ENCODE assay signal across 15 mouse cellular contexts in genomic region chr3:148004006-148004405, GRCm38 (mm10).
A peak's percentile ranks its signal among the peaks of the same experiment; 100 is the strongest.
DNase-seq lines count a peak whose midpoint lies in the region; ATAC-seq and TF ChIP-seq lines count a peak whose summit lies in the region.
"Had no signal": no experiment of that assay in that cellular context is flagged by ENCODE, and none has a peak within 500 bp of the region (broad histone marks: within the 10 kb centered on the region; RNA-seq: fewer than 3 reads in every experiment).

No protein-coding gene starts in this region.

- H3K27me3 ChIP-seq in heart, postnatal 0 days (ENCODE audit: control insufficient read depth, insufficient read depth, low read length): no peaks in the 10 kb centered on the region
- no peaks in the 10 kb centered on the region for H3K27me3 ChIP-seq in lung, embryonic 14.5 days (ENCODE audit: insufficient read depth, low read length)

- H3K27ac ChIP-seq in heart, postnatal 0 days (ENCODE audit: low read depth): no peak overlapping the region
- H3K27ac ChIP-seq in lung, embryonic 14.5 days (ENCODE audit: low read depth): no peak overlapping the region

- DNase-seq in heart, postnatal 0 days (ENCODE audit: low spot score): no peak
- no peak for DNase-seq in heart, adult 18-20 months
- DNase-seq in lung, embryonic 14.5 days: no peak
- no peak for DNase-seq in lung, adult 18-20 months
- peak; percentile 2 for DNase-seq in c-Kit-positive CD71-negative TER-119-negative erythroid progenitor cells, embryonic 14.5 days (ENCODE audit: low read depth)
- DNase-seq in retina, postnatal 1 day: peak; percentile 15
- no peak for DNase-seq in cerebellum, postnatal 14 days
- no peak for DNase-seq in spleen, postnatal 10 days (ENCODE audit: low spot score in 2 of 2)
- DNase-seq: cerebellum, adult 18-20 months; gastrocnemius, postnatal 14 days; heart, postnatal 14 days; lung, postnatal 10 days; thymus, postnatal 36 days had no signal

- H3K4me1 ChIP-seq in heart, postnatal 0 days (ENCODE audit: control insufficient read depth, insufficient read depth): no peaks in the 10 kb centered on the region
- 0 out of 2 replicates have a peak, but pooled peaks cover 1% of the 10 kb centered on the region for H3K4me1 ChIP-seq in lung, embryonic 14.5 days (ENCODE audit: insufficient read depth)

- H3K4me2 ChIP-seq in heart, postnatal 0 days (ENCODE audit: low read depth, low read length): no peak overlapping the region
- H3K4me2 ChIP-seq in lung, embryonic 14.5 days: no peak overlapping the region

- H3K9me3 ChIP-seq in heart, postnatal 0 days (replicated peaks; ENCODE audit: control insufficient read depth, low read length): no peaks in the 10 kb centered on the region
- H3K9me3 ChIP-seq in lung, embryonic 14.5 days (ENCODE audit: low read depth, low read length): no peaks in the 10 kb centered on the region

- peak; percentile 43 for TF ChIP-seq CTCF in heart, postnatal 0 days (IDR thresholded peaks at IDR 0.05; ENCODE audit: low read depth)
- peak; percentile 57 for TF ChIP-seq CTCF in lung, embryonic 14.5 days (IDR thresholded peaks at IDR 0.05; ENCODE audit: low read depth)

- no peak for TF ChIP-seq EP300 in heart, postnatal 0 days (IDR thresholded peaks at IDR 0.05; ENCODE audit: low read depth)

- 59% methylated on average over 3 of the region's 3 CpGs for WGBS in heart, postnatal 0 days
- WGBS in lung, embryonic 14.5 days: 59% methylated on average over 3 of the region's 3 CpGs

- no peak for ATAC-seq in heart, postnatal 0 days (ENCODE audit: insufficient read depth, low read depth)
- no peak for ATAC-seq in lung, embryonic 14.5 days (ENCODE audit: insufficient read depth)

- H3K4me3 ChIP-seq in heart, postnatal 0 days (ENCODE audit: low read depth, low read length): no peak overlapping the region
- no peak overlapping the region for H3K4me3 ChIP-seq in lung, embryonic 14.5 days (ENCODE audit: low read depth, low read length)
- H3K4me3 ChIP-seq: erythroblast, embryonic 14.5 days; myocyte had no signal

- no peaks in the 10 kb centered on the region for H3K36me3 ChIP-seq in heart, postnatal 0 days (replicated peaks; ENCODE audit: control insufficient read depth, insufficient read depth, low read length)
- H3K36me3 ChIP-seq in lung, embryonic 14.5 days (ENCODE audit: insufficient read depth): no peaks in the 10 kb centered on the region

- H3K9ac ChIP-seq in heart, postnatal 0 days (replicated peaks; ENCODE audit: low read depth, low read length): no peak overlapping the region
- H3K9ac ChIP-seq in lung, embryonic 14.5 days: no peak overlapping the region

Comparison
In these comparisons a context has a peak if more than half of its experiments do, and no peak if none do; other contexts are left out.
1. DNase-seq: peak in c-Kit-positive CD71-negative TER-119-negative erythroid progenitor cells, embryonic 14.5 days (single experiment) and retina, postnatal 1 day (single experiment); none in heart, postnatal 0 days (single experiment), heart, adult 18-20 months (0 of 2), lung, embryonic 14.5 days (single experiment), lung, adult 18-20 months (0 of 2), cerebellum, postnatal 14 days (0 of 2) and spleen, postnatal 10 days (0 of 2).